Mouse (Mus musculus): ENCODE data around the gene Gjb6. TPM values are rescaled to one million over a fixed set of nuclear protein-coding genes. Genes with fewer than 3 reads are reported as not detected.
A peak's percentile ranks its signal among the peaks of the same experiment; 100 is the strongest.

Gjb6 gene
- polyA plus RNA-seq (2012; rRNA removed), result 6.4 and 12.5 TPM in 2 replicates

GRCm38 (mm10) chr14:57133161-57133661, at the start of gene Gjb6:
TSS of gene Gjb6 (minus strand) at chr14:57133611.
- no peak for TF ChIP-seq POLR2A (IDR thresholded peaks at IDR 0.05; ENCODE audit: borderline replicate concordance, extremely low read depth, insufficient read depth, insufficient read length, poor library complexity, severe bottlenecking)
- no peak for TF ChIP-seq CTCF (IDR thresholded peaks at IDR 0.05; ENCODE audit: borderline replicate concordance, extremely low read depth, insufficient read depth, insufficient read length)
- peak; percentile 11 for DNase-seq (ENCODE audit: low read depth)

GRCm38 (mm10) chr14:57165493-57165892, 32.1 kb upstream of the Gjb6 start:
- TF ChIP-seq CTCF (IDR thresholded peaks at IDR 0.05; ENCODE audit: borderline replicate concordance, extremely low read depth, insufficient read depth, insufficient read length) (no peak), POLR2A (IDR thresholded peaks at IDR 0.05; ENCODE audit: borderline replicate concordance, extremely low read depth, insufficient read depth, insufficient read length, poor library complexity, severe bottlenecking) (no peak)
- DNase-seq (ENCODE audit: low read depth), result no peak

GRCm38 (mm10) chr14:57161833-57162232, 28.4 kb upstream of the Gjb6 start:
- TF ChIP-seq POLR2A (IDR thresholded peaks at IDR 0.05; ENCODE audit: borderline replicate concordance, extremely low read depth, insufficient read depth, insufficient read length, poor library complexity, severe bottlenecking) (no peak), CTCF (IDR thresholded peaks at IDR 0.05; ENCODE audit: borderline replicate concordance, extremely low read depth, insufficient read depth, insufficient read length) (no peak)
- DNase-seq (ENCODE audit: low read depth), result no peak

GRCm38 (mm10) chr14:57161201-57161600, 27.8 kb upstream of the Gjb6 start:
- TF ChIP-seq POLR2A (IDR thresholded peaks at IDR 0.05; ENCODE audit: borderline replicate concordance, extremely low read depth, insufficient read depth, insufficient read length, poor library complexity, severe bottlenecking) (no peak), CTCF (IDR thresholded peaks at IDR 0.05; ENCODE audit: borderline replicate concordance, extremely low read depth, insufficient read depth, insufficient read length) (no peak)
- DNase-seq (ENCODE audit: low read depth), result peak; percentile 19

GRCm38 (mm10) chr14:57154916-57155315, 21.5 kb upstream of the Gjb6 start:
- DNase-seq (ENCODE audit: low read depth), result no peak
- TF ChIP-seq POLR2A (IDR thresholded peaks at IDR 0.05; ENCODE audit: borderline replicate concordance, extremely low read depth, insufficient read depth, insufficient read length, poor library complexity, severe bottlenecking) (no peak), CTCF (IDR thresholded peaks at IDR 0.05; ENCODE audit: borderline replicate concordance, extremely low read depth, insufficient read depth, insufficient read length) (no peak)

- DNase-seq (ENCODE audit: low read depth), result peak; percentile 32
- TF ChIP-seq POLR2A (IDR thresholded peaks at IDR 0.05; ENCODE audit: borderline replicate concordance, extremely low read depth, insufficient read depth, insufficient read length, poor library complexity, severe bottlenecking) (no peak), CTCF (IDR thresholded peaks at IDR 0.05; ENCODE audit: borderline replicate concordance, extremely low read depth, insufficient read depth, insufficient read length) (no peak)
Measured at GRCm38 (mm10) chr14:57145741-57146140, 12.3 kb upstream of the Gjb6 start.

- no peak for DNase-seq (ENCODE audit: low read depth)
- TF ChIP-seq CTCF (IDR thresholded peaks at IDR 0.05; ENCODE audit: borderline replicate concordance, extremely low read depth, insufficient read depth, insufficient read length), result no peak
Measured at GRCm38 (mm10) chr14:57135265-57135664, 1.9 kb upstream of the Gjb6 start.

GRCm38 (mm10) chr14:57127383-57127782, 6.0 kb downstream of the Gjb6 start:
- TF ChIP-seq CTCF (IDR thresholded peaks at IDR 0.05; ENCODE audit: borderline replicate concordance, extremely low read depth, insufficient read depth, insufficient read length) (no peak), POLR2A (IDR thresholded peaks at IDR 0.05; ENCODE audit: borderline replicate concordance, extremely low read depth, insufficient read depth, insufficient read length, poor library complexity, severe bottlenecking) (no peak)

GRCm38 (mm10) chr14:57122295-57122694, 11.1 kb downstream of the Gjb6 start:
- no peak for DNase-seq (ENCODE audit: low read depth)
- TF ChIP-seq POLR2A (IDR thresholded peaks at IDR 0.05; ENCODE audit: borderline replicate concordance, extremely low read depth, insufficient read depth, insufficient read length, poor library complexity, severe bottlenecking), result no peak
- no peak for TF ChIP-seq CTCF (IDR thresholded peaks at IDR 0.05; ENCODE audit: borderline replicate concordance, extremely low read depth, insufficient read depth, insufficient read length)

More at GRCm38 (mm10) chr14:57127383-57127782, 6.0 kb downstream of the Gjb6 start:
- no peak for DNase-seq (ENCODE audit: low read depth)

- peak; percentile 85 for DNase-seq (ENCODE audit: low read depth)
- TF ChIP-seq POLR2A (IDR thresholded peaks at IDR 0.05; ENCODE audit: borderline replicate concordance, extremely low read depth, insufficient read depth, insufficient read length, poor library complexity, severe bottlenecking), result no peak
Measured at GRCm38 (mm10) chr14:57115823-57116544, 17.4 kb downstream of the Gjb6 start, which contains the start of gene Gm4491. TSS of gene Gm4491 (minus strand) at chr14:57115883.

GRCm38 (mm10) chr14:57109194-57109593, 24.2 kb downstream of the Gjb6 start:
- peak; percentile 72 for DNase-seq (ENCODE audit: low read depth)
- peak; percentile 75 for TF ChIP-seq CTCF (IDR thresholded peaks at IDR 0.05; ENCODE audit: borderline replicate concordance, extremely low read depth, insufficient read depth, insufficient read length)
- TF ChIP-seq POLR2A (IDR thresholded peaks at IDR 0.05; ENCODE audit: borderline replicate concordance, extremely low read depth, insufficient read depth, insufficient read length, poor library complexity, severe bottlenecking), result no peak

- TF ChIP-seq CTCF (IDR thresholded peaks at IDR 0.05; ENCODE audit: borderline replicate concordance, extremely low read depth, insufficient read depth, insufficient read length) (no peak), POLR2A (IDR thresholded peaks at IDR 0.05; ENCODE audit: borderline replicate concordance, extremely low read depth, insufficient read depth, insufficient read length, poor library complexity, severe bottlenecking) (no peak)
- DNase-seq (ENCODE audit: low read depth), result no peak
Measured at GRCm38 (mm10) chr14:57107916-57108315, 25.5 kb downstream of the Gjb6 start.
